Mouse (Mus musculus) T-cell, adult 66 days (primary cell): ENCODE data around the gene Rpl14. TPM values are rescaled to one million over a fixed set of nuclear protein-coding genes. Genes with fewer than 3 reads are reported as not detected.

Source experiments
- total RNA-seq, 2 experiments: library from RNA; stranded (reverse); gene quantifications; 3 replicates in 1 of 2; 4 replicates in 1 of 2; pipeline ENCODE4 v1.2.4; 2023

The Rpl14 gene
- total RNA-seq, result 1,000 to 10,000 TPM; 1,033 to 1,152 TPM

GRCm38 (mm10) chr9:120570741-120571592 lies at the start of gene Rpl14:
Gene Rpl14 (plus strand): TSS chr9:120571444.

DNA sequence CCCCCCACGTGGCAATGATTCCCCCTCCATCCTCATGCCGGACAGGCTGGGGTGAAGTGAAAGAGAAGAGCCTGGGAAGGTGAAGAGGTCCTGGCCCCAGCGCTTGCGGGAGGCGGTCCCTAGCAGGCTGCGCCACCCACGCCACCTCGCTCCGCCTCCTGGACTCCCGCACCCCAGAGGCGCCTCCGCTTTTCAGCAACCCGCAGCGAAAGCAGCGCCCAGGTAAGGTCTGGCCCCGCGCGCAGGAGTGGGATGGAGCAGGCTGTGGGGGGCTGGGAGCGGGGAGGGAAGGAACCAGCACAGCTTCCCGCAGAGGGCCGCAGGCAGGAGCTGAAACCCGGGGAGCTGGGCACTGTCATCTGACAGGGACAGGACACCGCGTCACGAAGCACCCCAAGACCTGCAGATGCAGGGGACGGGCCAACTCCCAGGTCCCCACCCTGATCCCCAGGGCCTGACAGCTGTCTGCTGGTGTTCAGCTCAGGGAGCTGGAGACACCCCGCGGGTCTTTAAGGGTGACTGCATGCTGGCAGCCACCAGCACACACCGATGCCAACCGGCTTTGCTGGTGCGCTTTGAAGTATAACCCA lies 31.5 kb upstream of the Rpl14 start, which contains the start of gene Entpd3:
TSS of gene Entpd3 (plus strand) at position 157 of the 590 bp plus-strand sequence.

Other genes with a start within 250 kb of the Rpl14 start
- gene Eif1b, start 79.2 kb upstream of the Rpl14 start, total RNA-seq, result 10 to 100 TPM; 46.6 to 51.9 TPM
- gene Entpd3, start 31.6 kb upstream of the Rpl14 start, total RNA-seq, result not detected